Mouse (Mus musculus) testis, adult 2 months (tissue): ENCODE data around the gene Erc1.

Experiments used
- CTCF ChIP-seq: fragments of 200-500 bp; IDR thresholded peaks from 2 replicates; pipeline ENCODE4 v1.5.1; 2012; ENCODE audit warnings: low read depth, mild to moderate bottlenecking, inconsistent platforms, low read length, moderate library complexity; ENCODE audit not compliant: control insufficient read depth, insufficient read depth, insufficient replicate concordance
- POLR2A ChIP-seq: fragments of 200-500 bp; IDR thresholded peaks from 2 replicates; pipeline ENCODE4 v1.6.1; 2012; ENCODE audit warnings: low read depth, mild to moderate bottlenecking, inconsistent platforms, low read length, moderate library complexity; ENCODE audit not compliant: control insufficient read depth

- TF ChIP-seq POLR2A: no peak
- TF ChIP-seq CTCF: no peak
Observed at GRCm38 (mm10) chr6:119764355-119764754, 83.6 kb downstream of the Erc1 start.
